Mouse (Mus musculus): ENCODE data around the gene Tor1aip2. TPM values are rescaled to one million over a fixed set of nuclear protein-coding genes. Genes with fewer than 3 reads are reported as not detected.

The Tor1aip2 gene
- polyA plus RNA-seq (2014; fragmentation: Illumina TruSeq; extraction: RNeasy Lipid Tissue Mini Kit (QIAGEN cat#74804); ENCODE audit: low read depth, low replicate concordance), result 178 TPM

DNA sequence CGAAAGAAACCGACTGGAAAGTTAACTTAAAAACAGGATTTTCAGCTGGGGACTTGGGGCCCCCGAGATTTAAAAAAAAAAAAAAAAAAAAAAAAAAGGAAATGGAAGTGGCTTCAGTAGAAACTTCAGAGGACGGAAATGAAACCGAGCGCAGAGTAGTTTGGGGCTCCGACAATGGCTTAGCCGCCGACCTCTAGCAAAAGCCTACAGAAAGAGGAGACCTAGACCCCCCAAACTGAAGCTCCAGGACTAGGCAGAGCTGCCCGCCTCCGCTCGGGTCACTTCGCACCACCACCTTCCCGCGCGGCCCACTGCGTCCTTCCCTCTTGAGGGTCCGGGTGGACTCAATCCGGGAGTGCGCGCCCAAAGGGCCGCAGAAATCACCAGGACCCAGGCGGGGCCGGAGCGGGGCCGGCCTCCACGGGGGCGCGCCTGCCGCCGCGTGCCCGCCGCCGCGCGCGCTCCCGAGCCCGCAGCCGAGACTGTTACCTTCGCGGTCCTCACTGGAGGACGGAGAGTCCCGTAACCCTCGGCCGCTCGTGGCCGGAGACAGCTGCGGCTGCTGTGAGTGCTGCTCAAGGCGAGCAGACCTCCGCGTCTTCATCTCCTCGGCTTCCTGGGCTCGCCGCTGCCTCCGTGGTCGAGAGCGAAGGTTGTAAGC is at the start of gene Tor1aip2:
Gene Tor1aip2 (plus strand): TSS at position 135 of the 661 bp plus-strand sequence.

DNA sequence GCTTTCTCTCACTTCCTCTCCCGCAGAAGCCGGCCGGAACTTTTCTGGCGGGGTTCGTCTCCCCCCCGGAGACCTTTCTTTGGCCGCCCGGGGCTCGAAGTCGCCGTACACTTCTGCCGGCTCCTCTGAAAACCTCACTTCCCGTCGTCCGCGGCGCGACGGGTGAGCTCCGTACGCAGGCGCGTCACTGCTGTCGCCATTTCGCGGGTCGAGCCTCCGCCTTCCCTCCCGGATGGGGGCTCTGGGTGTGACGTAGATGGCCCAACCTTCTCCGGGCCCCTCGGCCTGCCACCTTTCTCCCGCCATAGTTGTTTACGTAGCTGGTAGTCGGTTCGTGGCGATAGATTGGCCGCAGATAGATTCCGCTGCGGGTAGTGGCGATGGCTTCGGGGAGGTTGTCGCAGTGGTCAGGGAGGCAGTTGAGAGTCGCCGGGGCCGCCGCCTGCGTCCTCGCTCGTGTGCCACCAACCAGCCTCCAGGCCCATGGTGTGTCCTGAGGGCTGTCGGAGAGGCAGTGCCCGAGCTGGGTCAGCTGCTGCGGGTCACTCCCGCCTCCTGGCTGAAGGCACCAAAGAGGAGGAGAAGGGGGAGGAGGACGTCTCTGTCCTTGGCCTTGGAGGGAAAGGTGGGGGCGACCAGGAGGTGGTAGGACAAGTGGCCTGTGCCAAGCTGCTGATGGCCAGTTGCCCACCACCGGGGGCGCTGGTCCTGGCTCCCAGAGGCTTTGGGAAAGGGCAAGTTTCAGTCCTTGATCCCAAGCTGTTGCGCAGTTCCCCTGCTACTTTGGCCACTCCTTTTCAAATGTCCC is 931 bp downstream of the Tor1aip2 start, which contains the start of gene Tor1aip1:
Gene Tor1aip1 (minus strand): TSS at position 551 of the 808 bp plus-strand sequence.

Other genes with a start within 250 kb of the Tor1aip2 start
- gene Qsox1, start 222.5 kb upstream of the Tor1aip2 start, polyA plus RNA-seq (2014; fragmentation: Illumina TruSeq; extraction: RNeasy Lipid Tissue Mini Kit (QIAGEN cat#74804); ENCODE audit: low read depth, low replicate concordance), result 45.6 TPM
- gene Cep350, start 62.1 kb upstream of the Tor1aip2 start, polyA plus RNA-seq (2014; fragmentation: Illumina TruSeq; extraction: RNeasy Lipid Tissue Mini Kit (QIAGEN cat#74804); ENCODE audit: low read depth, low replicate concordance), result 8.6 TPM
- 48.5 TPM for gene Tor1aip1, start 1.1 kb downstream of the Tor1aip2 start, polyA plus RNA-seq (2014; fragmentation: Illumina TruSeq; extraction: RNeasy Lipid Tissue Mini Kit (QIAGEN cat#74804); ENCODE audit: low read depth, low replicate concordance)
- not detected for gene Fam163a, start 169.6 kb downstream of the Tor1aip2 start, polyA plus RNA-seq (2014; fragmentation: Illumina TruSeq; extraction: RNeasy Lipid Tissue Mini Kit (QIAGEN cat#74804); ENCODE audit: low read depth, low replicate concordance)